8 mouse cellular contexts compared by ENCODE assay signal in genomic region chr3:96728634-96729402, GRCm38 (mm10). TPM values are rescaled to one million over a fixed set of nuclear protein-coding genes. Genes with fewer than 3 reads are reported as not detected.
DNase-seq lines count a peak whose midpoint lies in the region; ATAC-seq and TF ChIP-seq lines count a peak whose summit lies in the region.

No protein-coding gene starts in this region.

- no peaks in the 10 kb centered on the region for H3K27me3 ChIP-seq in heart, embryonic 14.5 days (ENCODE audit: control insufficient read depth, insufficient read depth, low read length)
- no peaks in the 10 kb centered on the region for H3K27me3 ChIP-seq in forebrain, embryonic 14.5 days (replicated peaks; ENCODE audit: control insufficient read depth, insufficient read depth, low read length)
- H3K27me3 ChIP-seq in liver, embryonic 16.5 days (ENCODE audit: control insufficient read depth, insufficient read depth, low read depth, low read length) = no peaks in the 10 kb centered on the region

- H3K9ac ChIP-seq in heart, embryonic 14.5 days (ENCODE audit: low read length) = peak overlapping the region; percentile 93
- H3K9ac ChIP-seq in ES-E14 (ENCODE audit: insufficient read depth, low read depth, low read length, poor library complexity, severe bottlenecking) = no peak overlapping the region
- peak overlapping the region; percentile 88 for H3K9ac ChIP-seq in forebrain, embryonic 14.5 days (ENCODE audit: low read length)
- H3K9ac ChIP-seq in liver, embryonic 16.5 days (ENCODE audit: low read depth, low read length) = peak overlapping the region; percentile 94

- H3K4me2 ChIP-seq in heart, embryonic 14.5 days (ENCODE audit: low read length) = peak overlapping the region; percentile 79
- H3K4me2 ChIP-seq in forebrain, embryonic 14.5 days (ENCODE audit: low read length) = peak overlapping the region; percentile 75
- peak overlapping the region; percentile 80 for H3K4me2 ChIP-seq in liver, embryonic 16.5 days (ENCODE audit: low read depth, low read length)

- peak overlapping the region; percentile 74 to 88; a peak in 3 of 4 replicates for H3K27ac ChIP-seq in heart, embryonic 14.5 days (replicated peaks in 1 of 2; ENCODE audit: control insufficient read depth in 1 of 2, insufficient read depth in 1 of 2, low read depth in 2 of 2, low read length in 2 of 2)
- no peak overlapping the region for H3K27ac ChIP-seq in ES-E14 (ENCODE audit: insufficient read depth, low read depth, low read length, poor library complexity, severe bottlenecking)
- no peak overlapping the region for H3K27ac ChIP-seq in forebrain, embryonic 14.5 days (ENCODE audit: low read depth, low read length)
- H3K27ac ChIP-seq in liver, embryonic 16.5 days (ENCODE audit: low read length) = peak overlapping the region; percentile 93

- peaks cover 5 to 40% of the 10 kb centered on the region in 2 experiments for H3K4me1 ChIP-seq in heart, embryonic 14.5 days (ENCODE audit: control insufficient read depth in 2 of 2, insufficient read depth in 2 of 2, low read length in 2 of 2)
- peaks cover 2 to 7% of the 10 kb centered on the region in 2 experiments for H3K4me1 ChIP-seq in ES-E14 (ENCODE audit: control insufficient read depth in 2 of 2, insufficient read depth in 2 of 2, low read length in 2 of 2, poor library complexity in 1 of 2)
- peaks cover 11% of the 10 kb centered on the region for H3K4me1 ChIP-seq in forebrain, embryonic 14.5 days (ENCODE audit: control insufficient read depth, insufficient read depth, low read length)
- peaks cover 15% of the 10 kb centered on the region for H3K4me1 ChIP-seq in liver, embryonic 16.5 days (ENCODE audit: control insufficient read depth, low read depth, low read length)

- H3K9me3 ChIP-seq in heart, embryonic 14.5 days (ENCODE audit: control insufficient read depth, low read length) = no peaks in the 10 kb centered on the region
- no peaks in the 10 kb centered on the region for H3K9me3 ChIP-seq in ES-E14 (ENCODE audit: control insufficient read depth, insufficient read depth, low read depth, low read length)
- no peaks in the 10 kb centered on the region for H3K9me3 ChIP-seq in forebrain, embryonic 14.5 days (replicated peaks; ENCODE audit: control insufficient read depth, low read length)
- no peaks in the 10 kb centered on the region for H3K9me3 ChIP-seq in liver, embryonic 16.5 days (replicated peaks; ENCODE audit: control insufficient read depth, low read length)

- in situ Hi-C loops in ES-E14 (cut with MboI; ENCODE audit: low sequenced_read_pairs in 2 of 2, unreplicated experiment in 2 of 2) = no loop called here

- H3K36me3 ChIP-seq in heart, embryonic 14.5 days (ENCODE audit: control insufficient read depth, insufficient read depth, low read length) = peaks cover 4% of the 10 kb centered on the region
- no peaks in the 10 kb centered on the region; the same call in 1 of the 2 replicates for H3K36me3 ChIP-seq in ES-E14 (ENCODE audit: control insufficient read depth, insufficient read depth, low read length, poor library complexity, severe bottlenecking)
- H3K36me3 ChIP-seq in forebrain, embryonic 14.5 days (ENCODE audit: control insufficient read depth, insufficient read depth, low read length) = 0 out of 2 replicates have a peak, but pooled peaks cover under 1% of the 10 kb centered on the region
- no peaks in the 10 kb centered on the region for H3K36me3 ChIP-seq in liver, embryonic 16.5 days (ENCODE audit: control insufficient read depth, insufficient read depth)

- intact Hi-C loops in left cerebral cortex, postnatal 36 days (cut with DNase I) = no loop called here

- 49% methylated on average over 7 of the region's 7 CpGs for WGBS in heart, embryonic 14.5 days
- WGBS in forebrain, embryonic 14.5 days = 34% methylated on average over 7 of the region's 7 CpGs
- WGBS in liver, embryonic 16.5 days (ENCODE audit: insufficient replicate concordance) = 54% methylated on average over 7 of the region's 7 CpGs

- no peak for DNase-seq in heart, adult 18-20 months
- DNase-seq in ES-E14 (ENCODE audit: low read depth, low spot score) = no peak
- DNase-seq in forebrain, embryonic 14.5 days (ENCODE audit: low spot score) = no peak
- DNase-seq in thymus, postnatal 10 days (ENCODE audit: low spot score in 2 of 2) = no peak
- no peak for DNase-seq in thymus, postnatal 0 days (ENCODE audit: low spot score)
- DNase-seq in left cerebral cortex, postnatal 36 days (ENCODE audit: low spot score in 2 of 2) = no peak

- no peak for ATAC-seq in heart, embryonic 14.5 days (ENCODE audit: insufficient number of reproducible peaks, insufficient read depth, low FRiP score, low read depth)
- no peak for ATAC-seq in forebrain, embryonic 14.5 days
- ATAC-seq in liver, embryonic 16.5 days (ENCODE audit: low read depth) = no peak

- peak overlapping the region; percentile 89 to 96; a peak in 3 of 4 replicates for H3K4me3 ChIP-seq in heart, embryonic 14.5 days (ENCODE audit: control insufficient read depth in 1 of 2, insufficient read depth in 1 of 2, low read depth in 1 of 2, low read length in 2 of 2)
- peak overlapping the region; percentile 95 to 97 for H3K4me3 ChIP-seq in ES-E14 (ENCODE audit: insufficient read depth in 1 of 2, low read depth in 1 of 2, low read length in 2 of 2, poor library complexity in 1 of 2, severe bottlenecking in 1 of 2)
- peak overlapping the region; percentile 89 for H3K4me3 ChIP-seq in forebrain, embryonic 14.5 days (ENCODE audit: low read depth, low read length)
- H3K4me3 ChIP-seq in liver, embryonic 16.5 days (ENCODE audit: low read depth, low read length) = peak overlapping the region; percentile 95

TF ChIP-seq in ES-E14, 5 proteins besides CTCF, POLR2A, EP300 and RAD21:
- TF ChIP-seq MAFK (IDR thresholded peaks at IDR 0.05; ENCODE audit: insufficient read depth, low read depth, low read length) (no peak), ZNF384 (IDR thresholded peaks at IDR 0.05; ENCODE audit: low read depth, low read length) (no peak), CHD2 (IDR thresholded peaks at IDR 0.05; ENCODE audit: low read depth, low read length) (no peak), HCFC1 (IDR thresholded peaks at IDR 0.05; ENCODE audit: borderline replicate concordance, insufficient read depth, low read length) (no peak), ZC3H11A (IDR thresholded peaks at IDR 0.05; ENCODE audit: borderline replicate concordance, low read depth, low read length) (no peak)

RNA-seq across cellular contexts. Expression of gene Rnf115, which starts 1.4 kb away (rescaled TPM):
- 41.2 and 42.0 TPM in 2 replicates for polyA plus RNA-seq in heart, embryonic 14.5 days (2014; fragmentation: Nextera tagmentation; extraction: Ambion mirVana)
- total RNA-seq in heart, adult 18-20 months (2021) = 10 to 100 TPM; 22.5 to 22.6 TPM
- total RNA-seq in ES-E14 (2012; rRNA removed) = 16.9 and 22.1 TPM in 2 replicates
- polyA plus RNA-seq in forebrain, embryonic 14.5 days (2014; fragmentation: Nextera tagmentation; extraction: Ambion mirVana) = 69.7 and 70.8 TPM in 2 replicates
- 24.9 and 28.5 TPM in 2 replicates for polyA plus RNA-seq in liver, embryonic 16.5 days (2015; fragmentation: Nextera tagmentation; extraction: Ambion mirVana)
- polyA plus RNA-seq in thymus, postnatal 0 days (2015; fragmentation: Nextera tagmentation; extraction: Ambion mirVana) = 65.9 and 73.2 TPM in 2 replicates
- 10 to 100 TPM; 66.4 to 66.7 TPM for total RNA-seq in left cerebral cortex, postnatal 36 days (2021)

RNA-seq across cellular contexts. Expression of gene Polr3c, which starts 1.4 kb away (rescaled TPM):
- 27.0 and 27.1 TPM in 2 replicates for polyA plus RNA-seq in heart, embryonic 14.5 days (2014; fragmentation: Nextera tagmentation; extraction: Ambion mirVana)
- total RNA-seq in heart, adult 18-20 months (2021) = 10 to 100 TPM; 23.1 to 26.1 TPM
- total RNA-seq in ES-E14 (2012; rRNA removed) = 21.0 and 22.2 TPM in 2 replicates
- 27.8 and 28.9 TPM in 2 replicates for polyA plus RNA-seq in forebrain, embryonic 14.5 days (2014; fragmentation: Nextera tagmentation; extraction: Ambion mirVana)
- polyA plus RNA-seq in liver, embryonic 16.5 days (2015; fragmentation: Nextera tagmentation; extraction: Ambion mirVana) = 19.4 and 19.5 TPM in 2 replicates
- 31.8 and 34.5 TPM in 2 replicates for polyA plus RNA-seq in thymus, postnatal 0 days (2015; fragmentation: Nextera tagmentation; extraction: Ambion mirVana)
- total RNA-seq in left cerebral cortex, postnatal 36 days (2021) = 10 to 100 TPM; 24.1 to 28.0 TPM

RNA-seq across cellular contexts. Expression of gene Nudt17, which starts 20.5 kb away (rescaled TPM):
- polyA plus RNA-seq in heart, embryonic 14.5 days (2014; fragmentation: Nextera tagmentation; extraction: Ambion mirVana) = 8.0 and 8.8 TPM in 2 replicates
- 1 to 10 TPM; 2.7 to 5.3 TPM for total RNA-seq in heart, adult 18-20 months (2021)
- total RNA-seq in ES-E14 (2012; rRNA removed) = 7.4 and 13.5 TPM in 2 replicates
- 7.3 and 7.5 TPM in 2 replicates for polyA plus RNA-seq in forebrain, embryonic 14.5 days (2014; fragmentation: Nextera tagmentation; extraction: Ambion mirVana)
- polyA plus RNA-seq in liver, embryonic 16.5 days (2015; fragmentation: Nextera tagmentation; extraction: Ambion mirVana) = 0.62 and 0.81 TPM in 2 replicates
- 19.5 and 20.7 TPM in 2 replicates for polyA plus RNA-seq in thymus, postnatal 0 days (2015; fragmentation: Nextera tagmentation; extraction: Ambion mirVana)
- total RNA-seq in left cerebral cortex, postnatal 36 days (2021) = 1 to 10 TPM; 9.0 to 9.8 TPM

RNA-seq across cellular contexts. Expression of gene Pias3, which starts 32.6 kb away (rescaled TPM):
- 26.8 and 30.6 TPM in 2 replicates for polyA plus RNA-seq in heart, embryonic 14.5 days (2014; fragmentation: Nextera tagmentation; extraction: Ambion mirVana)
- 10 to 100 TPM; 13.4 to 15.3 TPM for total RNA-seq in heart, adult 18-20 months (2021)
- 14.6 and 27.9 TPM in 2 replicates for total RNA-seq in ES-E14 (2012; rRNA removed)
- 14.8 and 21.3 TPM in 2 replicates for polyA plus RNA-seq in forebrain, embryonic 14.5 days (2014; fragmentation: Nextera tagmentation; extraction: Ambion mirVana)
- polyA plus RNA-seq in liver, embryonic 16.5 days (2015; fragmentation: Nextera tagmentation; extraction: Ambion mirVana) = 5.7 and 7.2 TPM in 2 replicates
- polyA plus RNA-seq in thymus, postnatal 0 days (2015; fragmentation: Nextera tagmentation; extraction: Ambion mirVana) = 11.9 and 12.3 TPM in 2 replicates
- total RNA-seq in left cerebral cortex, postnatal 36 days (2021) = 10 to 100 TPM; 23.9 to 24.3 TPM

RNA-seq across cellular contexts. Expression of gene Ankrd35, which starts 58.9 kb away (rescaled TPM):
- 0.09 and 0.23 TPM in 2 replicates for polyA plus RNA-seq in heart, embryonic 14.5 days (2014; fragmentation: Nextera tagmentation; extraction: Ambion mirVana)
- total RNA-seq in heart, adult 18-20 months (2021) = 1 to 10 TPM; 1.2 to 1.3 TPM
- total RNA-seq in ES-E14 (2012; rRNA removed) = 3.7 and 5.7 TPM in 2 replicates
- 1.1 and 1.9 TPM in 2 replicates for polyA plus RNA-seq in forebrain, embryonic 14.5 days (2014; fragmentation: Nextera tagmentation; extraction: Ambion mirVana)
- 0.22 and 0.28 TPM in 2 replicates for polyA plus RNA-seq in liver, embryonic 16.5 days (2015; fragmentation: Nextera tagmentation; extraction: Ambion mirVana)
- 1.5 and 1.9 TPM in 2 replicates for polyA plus RNA-seq in thymus, postnatal 0 days (2015; fragmentation: Nextera tagmentation; extraction: Ambion mirVana)
- 1 to 10 TPM; 7.5 to 8.1 TPM for total RNA-seq in left cerebral cortex, postnatal 36 days (2021)

Comparison
In these comparisons a context has a peak if more than half of its experiments do, and no peak if none do; other contexts are left out.
1. H3K27ac ChIP-seq: peak in heart, embryonic 14.5 days (2 of 2) and liver, embryonic 16.5 days (single experiment); none in ES-E14 (single experiment) and forebrain, embryonic 14.5 days (single experiment).
2. Peak in every context shown above with its lines, with median percentiles within 50 percentile points of each other: H3K4me2 ChIP-seq and H3K4me3 ChIP-seq.